Mouse (Mus musculus): ENCODE results near the gene Mlph.

The Mlph gene

DNA sequence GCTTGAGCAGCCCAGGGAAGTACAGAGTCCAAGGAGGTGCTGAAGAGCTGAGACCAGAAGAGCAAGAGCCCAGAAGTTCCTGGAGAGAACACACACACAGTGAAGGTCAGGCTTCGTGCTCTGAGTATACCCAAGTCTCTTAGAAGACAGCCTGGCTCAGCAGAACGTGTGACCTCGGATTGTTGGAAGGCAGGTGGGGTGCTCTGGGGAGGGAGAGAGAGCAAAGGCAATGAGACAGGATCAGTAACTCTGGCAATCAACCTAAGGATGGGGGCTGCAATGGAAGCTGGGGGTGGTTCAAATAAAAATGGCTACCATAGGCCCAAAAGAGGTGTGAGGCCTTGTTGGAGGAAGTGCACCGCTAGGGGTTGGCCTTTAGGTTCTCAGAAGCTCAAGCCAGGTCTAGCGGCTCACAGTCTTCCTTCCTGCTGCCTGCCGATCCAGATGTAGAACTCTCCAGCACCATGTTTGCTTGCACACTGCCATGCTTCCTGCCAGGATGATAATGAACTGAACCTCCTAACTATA, 13.1 kb upstream of the Mlph start:
- DNase-seq (ENCODE audit: low read depth, low spot score): no peak
- no peaks in the 10 kb centered on the region for H3K36me3 ChIP-seq (ENCODE audit: control insufficient read depth, insufficient read depth, low read length, poor library complexity, severe bottlenecking)
- no peaks in the 10 kb centered on the region for H3K27me3 ChIP-seq (ENCODE audit: control insufficient read depth, insufficient read depth, low read length, poor library complexity, severe bottlenecking)

DNA sequence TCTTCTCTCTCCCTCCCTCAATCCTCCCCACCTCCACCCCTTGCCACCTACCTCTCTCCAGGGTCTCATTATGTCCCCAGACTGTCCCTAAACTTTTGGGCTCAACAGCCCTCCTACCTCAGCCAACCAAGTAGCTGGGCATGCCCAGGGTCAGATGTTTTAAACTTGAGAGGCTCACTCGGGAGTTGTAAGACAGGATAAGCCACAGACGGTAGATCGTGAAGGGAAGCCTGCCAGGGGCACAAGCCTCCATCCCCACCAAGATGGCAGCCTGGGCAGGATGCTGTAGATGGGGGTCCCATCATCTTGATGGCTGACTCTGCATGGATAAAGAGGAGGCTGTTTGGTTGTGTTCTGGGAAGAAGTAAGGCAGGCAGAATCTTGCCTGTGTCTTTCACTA, 12.1 kb upstream of the Mlph start:
- H3K36me3 ChIP-seq (ENCODE audit: control insufficient read depth, insufficient read depth, low read length, poor library complexity, severe bottlenecking): no peaks in the 10 kb centered on the region
- no peak for DNase-seq (ENCODE audit: low read depth, low spot score)
- H3K27me3 ChIP-seq (ENCODE audit: control insufficient read depth, insufficient read depth, low read length, poor library complexity, severe bottlenecking): no peaks in the 10 kb centered on the region

DNA sequence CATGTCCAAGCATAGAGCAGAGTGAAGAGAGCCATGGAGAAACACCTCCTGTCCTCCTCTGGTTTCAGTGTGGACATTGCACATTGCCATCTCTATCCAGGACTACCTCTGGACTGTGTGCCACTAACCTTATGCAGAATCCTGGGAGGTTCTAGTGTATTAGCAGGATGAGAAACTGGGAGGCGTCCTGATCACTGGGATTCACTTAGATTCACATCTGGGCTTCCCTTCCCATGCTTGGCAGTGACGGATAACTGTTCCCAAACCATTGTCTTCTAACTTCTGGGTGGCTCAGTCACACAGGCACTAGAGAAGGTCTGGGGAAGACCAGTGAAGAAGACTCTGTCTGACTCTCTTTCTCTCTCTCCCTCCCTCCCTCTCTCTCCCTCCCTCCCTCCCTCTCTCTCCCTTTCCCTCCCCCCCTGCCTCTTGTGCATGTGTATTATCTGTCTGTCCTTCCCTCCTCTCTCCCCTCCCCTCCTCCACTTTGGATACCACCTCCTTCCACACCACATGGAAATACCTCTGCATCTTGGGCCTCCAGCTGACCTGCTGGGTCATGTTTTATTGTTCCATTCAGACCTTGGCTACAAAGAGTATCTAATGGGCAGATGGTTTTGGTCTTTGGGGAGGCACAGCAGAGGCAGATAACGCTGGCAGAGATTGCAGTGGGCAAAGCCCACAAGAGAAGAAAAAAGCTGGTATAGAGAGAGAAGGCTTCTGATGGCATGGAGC, 11.5 kb upstream of the Mlph start:
- Histone ChIP-seq H3K36me3 (ENCODE audit: control insufficient read depth, insufficient read depth, low read length, poor library complexity, severe bottlenecking) (no peaks in the 10 kb centered on the region), H3K27me3 (ENCODE audit: control insufficient read depth, insufficient read depth, low read length, poor library complexity, severe bottlenecking) (no peaks in the 10 kb centered on the region)
- DNase-seq (ENCODE audit: low read depth, low spot score): no peak

DNA sequence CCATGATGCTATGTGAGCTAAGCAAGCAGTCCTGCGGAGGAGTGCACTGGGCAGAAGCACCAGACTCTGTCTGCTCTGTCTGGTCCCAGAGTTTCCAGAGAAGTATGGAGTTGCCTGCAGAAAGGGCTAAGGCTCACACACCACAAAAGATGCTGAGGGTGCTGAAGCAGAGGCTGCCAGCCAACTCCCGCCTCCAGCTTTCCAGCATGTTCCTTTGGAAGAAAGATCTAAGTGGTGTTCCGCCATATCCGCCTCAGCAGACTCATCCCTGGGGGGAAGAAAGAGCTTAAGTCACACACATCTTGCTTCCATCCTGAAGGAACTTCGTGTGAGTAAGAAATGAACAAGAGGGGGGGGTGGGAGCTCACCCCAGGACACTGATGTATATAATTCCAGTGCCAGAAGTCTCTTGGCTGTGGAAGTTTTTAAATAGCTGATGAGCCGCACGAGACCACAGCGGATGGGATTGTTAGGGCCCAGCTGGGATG, 10.9 kb upstream of the Mlph start:
- DNase-seq (ENCODE audit: low read depth, low spot score): no peak
- no peaks in the 10 kb centered on the region for H3K27me3 ChIP-seq (ENCODE audit: control insufficient read depth, insufficient read depth, low read length, poor library complexity, severe bottlenecking)
- H3K36me3 ChIP-seq (ENCODE audit: control insufficient read depth, insufficient read depth, low read length, poor library complexity, severe bottlenecking): no peaks in the 10 kb centered on the region

- no peaks in the 10 kb centered on the region for H3K27me3 ChIP-seq (ENCODE audit: control insufficient read depth, insufficient read depth, low read length, poor library complexity, severe bottlenecking)
- H3K36me3 ChIP-seq (ENCODE audit: control insufficient read depth, insufficient read depth, low read length, poor library complexity, severe bottlenecking): no peaks in the 10 kb centered on the region
- no peak for DNase-seq (ENCODE audit: low read depth, low spot score)
These were observed 10.0 kb upstream of the Mlph start for GRCm38 (mm10) chr1:90904729-90905404.

DNA sequence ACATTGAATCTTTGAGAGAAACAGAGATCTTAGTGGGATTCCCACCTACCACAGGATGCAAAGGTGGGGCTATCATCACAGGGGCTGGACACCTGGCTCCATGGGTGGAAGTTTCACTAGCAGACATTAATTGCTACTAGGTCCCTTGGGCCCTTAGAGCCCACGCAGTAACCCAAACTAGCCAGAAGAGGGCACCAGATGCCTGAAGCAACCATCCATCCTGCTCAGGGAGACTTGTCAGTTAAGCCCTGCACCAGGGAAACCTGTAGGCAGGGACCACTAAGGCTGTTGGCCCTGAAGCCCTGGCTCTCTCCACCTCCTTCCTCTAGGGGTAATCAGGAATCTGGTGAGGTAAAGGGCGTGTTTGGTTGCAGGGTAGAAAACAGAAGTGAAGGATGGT, 8.5 kb upstream of the Mlph start:
- Histone ChIP-seq H3K36me3 (ENCODE audit: control insufficient read depth, insufficient read depth, low read length, poor library complexity, severe bottlenecking) (no peaks in the 10 kb centered on the region), H3K27me3 (ENCODE audit: control insufficient read depth, insufficient read depth, low read length, poor library complexity, severe bottlenecking) (no peaks in the 10 kb centered on the region)
- DNase-seq (ENCODE audit: low read depth, low spot score): peak; percentile 33

- no peak for DNase-seq (ENCODE audit: low read depth, low spot score)
- Histone ChIP-seq H3K36me3 (ENCODE audit: control insufficient read depth, insufficient read depth, low read length, poor library complexity, severe bottlenecking) (no peaks in the 10 kb centered on the region), H3K27me3 (ENCODE audit: control insufficient read depth, insufficient read depth, low read length, poor library complexity, severe bottlenecking) (no peaks in the 10 kb centered on the region)
These were observed 5.7 kb upstream of the Mlph start for GRCm38 (mm10) chr1:90909161-90909560.

DNA sequence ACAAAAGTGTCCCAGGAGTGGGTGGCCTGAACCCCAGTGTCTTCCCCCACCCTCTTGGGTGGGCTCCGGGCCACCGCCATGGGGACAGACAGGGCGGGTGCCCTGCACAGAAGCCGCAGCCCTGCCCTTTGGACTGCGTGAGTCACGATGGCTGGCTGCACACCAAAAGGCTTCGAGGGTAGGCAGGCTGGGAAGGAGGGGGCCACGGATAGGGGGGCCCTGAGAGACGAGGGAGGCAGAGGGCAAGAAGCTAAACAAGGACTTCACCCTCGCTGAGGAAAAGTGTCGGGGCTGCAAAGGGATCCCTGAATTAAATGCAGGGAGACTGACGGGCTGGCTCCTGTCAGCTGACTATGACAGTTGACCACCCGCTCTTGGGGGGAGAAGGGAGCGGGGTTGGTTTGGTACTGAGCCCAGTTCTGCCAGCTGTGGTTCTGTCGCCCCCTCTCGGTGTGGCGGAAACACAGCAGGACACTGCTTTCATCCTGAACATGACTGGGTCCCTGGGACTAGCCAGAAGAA, 5.2 kb upstream of the Mlph start:
- H3K36me3 ChIP-seq (ENCODE audit: control insufficient read depth, insufficient read depth, low read length, poor library complexity, severe bottlenecking): no peaks in the 10 kb centered on the region
- H3K27me3 ChIP-seq (ENCODE audit: control insufficient read depth, insufficient read depth, low read length, poor library complexity, severe bottlenecking): no peaks in the 10 kb centered on the region
- DNase-seq (ENCODE audit: low read depth, low spot score): no peak

GRCm38 (mm10) chr1:90913231-90913630, 1.7 kb upstream of the Mlph start:
- Histone ChIP-seq H3K27me3 (ENCODE audit: control insufficient read depth, insufficient read depth, low read length, poor library complexity, severe bottlenecking) (no peaks in the 10 kb centered on the region), H3K36me3 (ENCODE audit: control insufficient read depth, insufficient read depth, low read length, poor library complexity, severe bottlenecking) (no peaks in the 10 kb centered on the region)
- DNase-seq (ENCODE audit: low read depth, low spot score): no peak

GRCm38 (mm10) chr1:90917509-90917908, 2.6 kb downstream of the Mlph start:
- no peak for DNase-seq (ENCODE audit: low read depth, low spot score)
- Histone ChIP-seq H3K36me3 (ENCODE audit: control insufficient read depth, insufficient read depth, low read length, poor library complexity, severe bottlenecking) (no peaks in the 10 kb centered on the region), H3K27me3 (ENCODE audit: control insufficient read depth, insufficient read depth, low read length, poor library complexity, severe bottlenecking) (no peaks in the 10 kb centered on the region)

DNA sequence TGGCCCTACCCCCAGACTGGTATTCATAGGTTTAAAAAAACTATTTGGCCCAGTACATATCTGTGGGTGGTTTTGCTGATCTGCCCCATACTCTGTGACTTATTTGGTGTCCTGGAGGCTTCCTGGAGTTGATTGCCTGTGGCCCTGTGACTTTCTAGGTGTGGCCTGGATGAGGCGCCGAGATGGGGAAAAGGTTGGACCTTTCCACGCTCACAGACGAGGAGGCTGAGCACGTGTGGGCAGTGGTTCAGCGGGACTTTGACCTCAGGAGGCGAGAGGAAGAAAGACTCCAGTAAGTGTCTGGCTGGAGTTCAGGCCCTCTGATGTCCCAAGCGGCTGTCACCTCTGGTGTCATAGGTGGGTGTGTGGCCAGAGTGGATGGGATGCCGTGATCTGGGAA, 6.8 kb downstream of the Mlph start:
- DNase-seq (ENCODE audit: low read depth, low spot score): no peak
- H3K27me3 ChIP-seq (ENCODE audit: control insufficient read depth, insufficient read depth, low read length, poor library complexity, severe bottlenecking): no peaks in the 10 kb centered on the region
- H3K36me3 ChIP-seq (ENCODE audit: control insufficient read depth, insufficient read depth, low read length, poor library complexity, severe bottlenecking): no peaks in the 10 kb centered on the region

DNA sequence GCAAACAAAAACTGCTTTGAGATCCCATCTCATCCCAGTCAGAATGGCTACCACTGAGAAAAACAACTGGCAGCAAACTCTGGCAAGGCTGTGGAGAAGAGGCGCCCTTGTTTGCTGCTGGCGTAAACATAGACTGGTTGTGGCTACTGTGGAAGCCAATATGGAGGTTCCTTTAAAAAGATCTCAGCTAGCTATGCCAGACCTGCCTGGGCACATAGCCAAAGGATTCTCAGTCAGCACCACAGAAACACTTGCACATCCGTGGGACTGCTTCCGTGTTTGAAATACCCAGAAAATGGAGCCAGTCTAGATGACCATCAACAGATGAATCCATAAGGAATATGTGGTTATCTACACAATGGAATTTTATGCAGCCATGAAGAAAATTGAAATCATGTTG, 11.1 kb downstream of the Mlph start:
- Histone ChIP-seq H3K36me3 (ENCODE audit: control insufficient read depth, insufficient read depth, low read length, poor library complexity, severe bottlenecking) (no peaks in the 10 kb centered on the region), H3K27me3 (ENCODE audit: control insufficient read depth, insufficient read depth, low read length, poor library complexity, severe bottlenecking) (no peaks in the 10 kb centered on the region)
- no peak for DNase-seq (ENCODE audit: low read depth, low spot score)

- no peaks in the 10 kb centered on the region for H3K36me3 ChIP-seq (ENCODE audit: control insufficient read depth, insufficient read depth, low read length, poor library complexity, severe bottlenecking)
- no peak for DNase-seq (ENCODE audit: low read depth, low spot score)
- no peaks in the 10 kb centered on the region for H3K27me3 ChIP-seq (ENCODE audit: control insufficient read depth, insufficient read depth, low read length, poor library complexity, severe bottlenecking)
These were observed 12.4 kb downstream of the Mlph start for GRCm38 (mm10) chr1:90927308-90927707.

DNA sequence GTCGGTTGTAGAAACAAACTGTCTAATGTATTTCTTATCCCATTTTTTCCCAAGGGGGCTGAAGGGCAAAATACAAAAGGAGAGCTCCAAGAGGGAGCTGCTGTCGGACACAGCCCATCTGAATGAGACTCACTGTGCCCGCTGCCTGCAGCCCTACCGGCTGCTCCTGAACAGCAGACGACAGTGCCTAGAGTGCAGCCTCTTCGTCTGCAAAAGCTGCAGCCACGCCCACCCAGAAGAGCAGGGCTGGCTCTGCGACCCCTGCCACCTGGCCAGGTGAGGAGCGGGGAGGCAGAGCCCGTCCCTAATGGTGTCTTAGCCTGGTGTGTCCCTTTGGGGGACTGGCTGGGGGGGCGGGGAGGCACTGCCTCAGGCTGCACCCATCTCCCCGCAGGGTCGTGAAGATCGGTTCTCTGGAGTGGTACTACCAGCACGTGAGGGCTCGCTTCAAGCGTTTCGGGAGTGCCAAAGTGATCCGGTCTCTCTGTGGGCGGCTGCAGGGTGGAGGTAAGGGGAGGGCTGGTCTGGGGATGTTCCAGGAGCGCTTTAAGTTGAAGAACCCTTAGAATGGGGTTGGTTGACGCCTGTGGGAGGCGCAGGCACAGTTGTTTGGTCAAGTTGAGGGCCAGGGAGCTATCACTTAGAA, 13.2 kb downstream of the Mlph start:
- H3K27me3 ChIP-seq (ENCODE audit: control insufficient read depth, insufficient read depth, low read length, poor library complexity, severe bottlenecking): no peaks in the 10 kb centered on the region
- no peaks in the 10 kb centered on the region for H3K36me3 ChIP-seq (ENCODE audit: control insufficient read depth, insufficient read depth, low read length, poor library complexity, severe bottlenecking)
- DNase-seq (ENCODE audit: low read depth, low spot score): no peak

DNA sequence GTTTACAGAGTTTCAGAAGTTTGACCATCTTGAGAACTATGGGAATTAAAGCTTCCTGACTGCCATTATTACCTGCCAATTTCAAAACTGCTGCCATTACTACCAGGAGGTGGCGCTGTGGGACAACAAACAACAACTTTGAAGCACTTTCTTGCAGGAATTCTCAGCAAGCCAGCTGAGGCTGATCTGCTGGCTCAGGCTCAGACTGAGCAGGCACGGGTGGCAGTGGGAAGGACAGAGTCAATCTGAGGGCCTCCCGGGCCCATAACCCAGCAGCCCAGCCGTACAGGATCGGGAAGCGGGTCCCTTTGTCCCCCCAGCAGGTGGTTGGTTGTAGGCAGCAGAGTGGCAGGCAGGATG, 13.7 kb downstream of the Mlph start:
- H3K36me3 ChIP-seq (ENCODE audit: control insufficient read depth, insufficient read depth, low read length, poor library complexity, severe bottlenecking): no peaks in the 10 kb centered on the region
- DNase-seq (ENCODE audit: low read depth, low spot score): peak; percentile 56
- no peaks in the 10 kb centered on the region for H3K27me3 ChIP-seq (ENCODE audit: control insufficient read depth, insufficient read depth, low read length, poor library complexity, severe bottlenecking)

All from splenic B cell, adult 2 months (primary cell).